Mouse (Mus musculus) embryonic facial prominence, embryonic 15.5 days (tissue): ENCODE measurements around the gene Ptprn2. TPM values are rescaled to one million over a fixed set of nuclear protein-coding genes. Genes with fewer than 3 reads are reported as not detected.
A peak's percentile ranks its signal among the peaks of the same experiment; 100 is the strongest.

Experiments
- ATAC-seq: fragments of 200-750 bp; cut with Nextera tagmentation; 2 replicates; pipeline ENCODE4 v1.8.0; 2017; ENCODE audit warnings: low read depth, moderate TSS enrichment; ENCODE audit not compliant: insufficient number of reproducible peaks, low FRiP score, low TSS enrichment
- H3K27ac ChIP-seq: fragments of 300-500 bp; sonication (generic); replicated peaks from 2 replicates; pipeline ENCODE4 v1.5.1; 2015; ENCODE audit warnings: mild to moderate bottlenecking, inconsistent platforms
- H3K27me3 ChIP-seq: fragments of 300-500 bp; sonication (generic); 2 replicates; pipeline ENCODE4 v1.6.1; 2015; ENCODE audit warnings: inconsistent platforms
- H3K36me3 ChIP-seq: fragments of 300-500 bp; sonication (generic); 2 replicates; pipeline ENCODE4 v1.6.1; 2015; ENCODE audit warnings: mild to moderate bottlenecking, inconsistent platforms
- H3K4me1 ChIP-seq: fragments of 300-500 bp; sonication (generic); 2 replicates; pipeline ENCODE4 v1.6.1; 2015; ENCODE audit warnings: inconsistent platforms
- H3K4me2 ChIP-seq: fragments of 300-500 bp; sonication (generic); replicated peaks from 2 replicates; pipeline ENCODE4 v1.6.1; 2015; ENCODE audit warnings: mild to moderate bottlenecking, inconsistent platforms
- H3K4me3 ChIP-seq: fragments of 300-500 bp; sonication (generic); replicated peaks from 2 replicates; pipeline ENCODE4 v1.5.1; 2015; ENCODE audit warnings: mild to moderate bottlenecking, inconsistent platforms
- H3K9ac ChIP-seq: fragments of 300-500 bp; sonication (generic); 2 replicates; pipeline ENCODE4 v1.6.1; 2015; ENCODE audit warnings: inconsistent platforms
- H3K9me3 ChIP-seq: fragments of 300-500 bp; sonication (generic); replicated peaks from 2 replicates; pipeline ENCODE4 v1.6.1; 2016; ENCODE audit warnings: inconsistent platforms
- WGBS: fragments of 180-500 bp; shearing (Covaris S2); methylation state at CpG from one replicate; pipeline ENCODE4 v1.1.7; 2015; 5-methylcytosine and 5-hydroxymethylcytosine counted together
- polyA plus RNA-seq: library from polyadenylated mRNA; unstranded; fragments of >200 nt; fragmentation: Nextera tagmentation; extraction: Ambion mirVana; gene quantifications from 2 replicates; pipeline ENCODE4 v1.2.1, GENCODE M21; 2015

The Ptprn2 gene
- polyA plus RNA-seq, 1 experiment from 2014 or later: 0.12 TPM

GRCm38 (mm10) chr12:117260391-117261164 is 775.1 kb downstream of the Ptprn2 start:
- Histone ChIP-seq H3K4me1 (no peaks in the 10 kb centered on the region), H3K4me3 (no peak overlapping the region), H3K4me2 (no peak overlapping the region), H3K9me3 (no peaks in the 10 kb centered on the region), H3K27ac (no peak overlapping the region), H3K36me3 (no peaks in the 10 kb centered on the region), H3K9ac (no peak overlapping the region), H3K27me3 (no peaks in the 10 kb centered on the region)
- no peak for ATAC-seq
- WGBS: 69% methylated on average over 6 of the region's 6 CpGs

- no peak for ATAC-seq
- Histone ChIP-seq H3K27ac (no peak overlapping the region), H3K36me3 (no peaks in the 10 kb centered on the region), H3K4me1 (no peaks in the 10 kb centered on the region), H3K4me2 (no peak overlapping the region), H3K9ac (no peak overlapping the region), H3K9me3 (no peaks in the 10 kb centered on the region), H3K27me3 (no peaks in the 10 kb centered on the region), H3K4me3 (no peak overlapping the region)
- 44% methylated on average over 3 of the region's 3 CpGs for WGBS
Measured at GRCm38 (mm10) chr12:117261165-117261440, 775.6 kb downstream of the Ptprn2 start.

- no peak overlapping the region for H3K27ac ChIP-seq
- H3K9me3 ChIP-seq: no peaks in the 10 kb centered on the region
- no peak overlapping the region for H3K9ac ChIP-seq
- H3K4me2 ChIP-seq: no peak overlapping the region
- no peaks in the 10 kb centered on the region for H3K36me3 ChIP-seq
- H3K4me3 ChIP-seq: no peak overlapping the region
- no peaks in the 10 kb centered on the region for H3K4me1 ChIP-seq
- no peak for ATAC-seq
- 67% methylated on average over 2 of the region's 2 CpGs for WGBS
- H3K27me3 ChIP-seq: no peaks in the 10 kb centered on the region
Measured at GRCm38 (mm10) chr12:117262003-117262402, 776.5 kb downstream of the Ptprn2 start.

GRCm38 (mm10) chr12:117263081-117263480 is 777.6 kb downstream of the Ptprn2 start:
- Histone ChIP-seq H3K4me3 (no peak overlapping the region), H3K4me1 (no peaks in the 10 kb centered on the region), H3K9me3 (no peaks in the 10 kb centered on the region), H3K27me3 (no peaks in the 10 kb centered on the region), H3K27ac (no peak overlapping the region), H3K36me3 (no peaks in the 10 kb centered on the region), H3K4me2 (no peak overlapping the region), H3K9ac (no peak overlapping the region)
- no peak for ATAC-seq
- WGBS: 77% methylated on average over 2 of the region's 2 CpGs

GRCm38 (mm10) chr12:117265211-117265610 is 779.7 kb downstream of the Ptprn2 start:
- Histone ChIP-seq H3K9me3 (no peaks in the 10 kb centered on the region), H3K36me3 (no peaks in the 10 kb centered on the region), H3K27me3 (no peaks in the 10 kb centered on the region), H3K4me3 (no peak overlapping the region), H3K27ac (no peak overlapping the region), H3K4me2 (no peak overlapping the region), H3K4me1 (no peaks in the 10 kb centered on the region), H3K9ac (no peak overlapping the region)
- WGBS: 68% methylated on average over 1 of the region's 1 CpGs
- ATAC-seq: no peak

- ATAC-seq: no peak
- H3K4me2 ChIP-seq: no peak overlapping the region
- H3K27ac ChIP-seq: no peak overlapping the region
- no peaks in the 10 kb centered on the region for H3K9me3 ChIP-seq
- H3K4me1 ChIP-seq: no peaks in the 10 kb centered on the region
- no peaks in the 10 kb centered on the region for H3K27me3 ChIP-seq
- H3K9ac ChIP-seq: no peak overlapping the region
- H3K4me3 ChIP-seq: no peak overlapping the region
- no peaks in the 10 kb centered on the region for H3K36me3 ChIP-seq
- WGBS: 65% methylated on average over 7 of the region's 7 CpGs
Measured at GRCm38 (mm10) chr12:117268543-117269172, 783.1 kb downstream of the Ptprn2 start.

- ATAC-seq: no peak
- H3K9ac ChIP-seq: no peak overlapping the region
- no peak overlapping the region for H3K4me3 ChIP-seq
- no peaks in the 10 kb centered on the region for H3K36me3 ChIP-seq
- no peak overlapping the region for H3K4me2 ChIP-seq
- no peaks in the 10 kb centered on the region for H3K9me3 ChIP-seq
- WGBS: 63% methylated on average over 4 of the region's 4 CpGs
- no peak overlapping the region for H3K27ac ChIP-seq
- no peaks in the 10 kb centered on the region for H3K27me3 ChIP-seq
- no peaks in the 10 kb centered on the region for H3K4me1 ChIP-seq
Measured at GRCm38 (mm10) chr12:117269310-117269709, 783.8 kb downstream of the Ptprn2 start.

GRCm38 (mm10) chr12:117270199-117270598 is 784.7 kb downstream of the Ptprn2 start:
- no peak overlapping the region for H3K27ac ChIP-seq
- no peaks in the 10 kb centered on the region for H3K27me3 ChIP-seq
- no peaks in the 10 kb centered on the region for H3K9me3 ChIP-seq
- no peak overlapping the region for H3K4me3 ChIP-seq
- no peak for ATAC-seq
- no peaks in the 10 kb centered on the region for H3K36me3 ChIP-seq
- 81% methylated on average over 4 of the region's 4 CpGs for WGBS
- no peaks in the 10 kb centered on the region for H3K4me1 ChIP-seq
- no peak overlapping the region for H3K4me2 ChIP-seq
- H3K9ac ChIP-seq: no peak overlapping the region

- Histone ChIP-seq H3K9ac (no peak overlapping the region), H3K4me3 (no peak overlapping the region), H3K4me2 (no peak overlapping the region), H3K27me3 (no peaks in the 10 kb centered on the region), H3K27ac (no peak overlapping the region), H3K9me3 (no peaks in the 10 kb centered on the region), H3K36me3 (no peaks in the 10 kb centered on the region), H3K4me1 (no peaks in the 10 kb centered on the region)
- no peak for ATAC-seq
- 11% methylated on average over 4 of the region's 4 CpGs for WGBS
Measured at GRCm38 (mm10) chr12:117273166-117273565, 787.6 kb downstream of the Ptprn2 start.

GRCm38 (mm10) chr12:117274576-117274975 is 789.1 kb downstream of the Ptprn2 start:
- 80% methylated on average over 5 of the region's 5 CpGs for WGBS
- peak; percentile 21; the same call in 1 of the 2 replicates for ATAC-seq
- H3K27ac ChIP-seq: no peak overlapping the region
- no peak overlapping the region for H3K4me3 ChIP-seq
- H3K4me1 ChIP-seq: no peaks in the 10 kb centered on the region
- H3K9me3 ChIP-seq: no peaks in the 10 kb centered on the region
- no peak overlapping the region for H3K4me2 ChIP-seq
- no peaks in the 10 kb centered on the region for H3K27me3 ChIP-seq
- H3K36me3 ChIP-seq: no peaks in the 10 kb centered on the region
- H3K9ac ChIP-seq: no peak overlapping the region

- Histone ChIP-seq H3K4me3 (no peak overlapping the region), H3K9ac (no peak overlapping the region), H3K27me3 (no peaks in the 10 kb centered on the region), H3K4me2 (no peak overlapping the region), H3K4me1 (no peaks in the 10 kb centered on the region), H3K27ac (no peak overlapping the region), H3K36me3 (no peaks in the 10 kb centered on the region), H3K9me3 (no peaks in the 10 kb centered on the region)
- ATAC-seq: no peak
- 85% methylated on average over 3 of the region's 3 CpGs for WGBS
Measured at GRCm38 (mm10) chr12:117280790-117281189, 795.3 kb downstream of the Ptprn2 start.

GRCm38 (mm10) chr12:117282659-117283058 is 797.1 kb downstream of the Ptprn2 start:
- no peak overlapping the region for H3K27ac ChIP-seq
- no peak overlapping the region for H3K4me3 ChIP-seq
- WGBS: 82% methylated on average over 2 of the region's 2 CpGs
- H3K4me2 ChIP-seq: no peak overlapping the region
- H3K9me3 ChIP-seq: no peaks in the 10 kb centered on the region
- no peaks in the 10 kb centered on the region for H3K36me3 ChIP-seq
- no peak for ATAC-seq
- H3K9ac ChIP-seq: no peak overlapping the region
- no peaks in the 10 kb centered on the region for H3K27me3 ChIP-seq
- H3K4me1 ChIP-seq: no peaks in the 10 kb centered on the region
